Mouse (Mus musculus) kidney, embryonic 15.5 days (tissue): ENCODE results near the gene Cant1. TPM values are rescaled to one million over a fixed set of nuclear protein-coding genes. Genes with fewer than 3 reads are reported as not detected.
A peak's percentile ranks its signal among the peaks of the same experiment; 100 is the strongest.

Experiments
- ATAC-seq: fragments of 200-750 bp; cut with Nextera tagmentation; replicated peaks from 2 replicates; pipeline ENCODE4 v1.8.0; 2017; ENCODE audit warnings: moderate TSS enrichment; ENCODE audit not compliant: low FRiP score
- H3K27ac ChIP-seq: fragments of 300-500 bp; sonication (generic); 2 replicates; pipeline ENCODE4 v1.5.1; 2015; ENCODE audit warnings: mild to moderate bottlenecking, inconsistent platforms
- H3K27me3 ChIP-seq: fragments of 300-500 bp; sonication (generic); 2 replicates; pipeline ENCODE4 v1.6.1; 2015; ENCODE audit warnings: inconsistent platforms
- H3K36me3 ChIP-seq: fragments of 300-500 bp; sonication (generic); 2 replicates; pipeline ENCODE4 v1.6.1; 2015; ENCODE audit warnings: inconsistent platforms
- H3K4me1 ChIP-seq: fragments of 300-500 bp; sonication (generic); 2 replicates; pipeline ENCODE4 v1.6.1; 2015; ENCODE audit warnings: inconsistent platforms
- H3K4me2 ChIP-seq: fragments of 300-500 bp; sonication (generic); 2 replicates; pipeline ENCODE4 v1.6.1; 2015; ENCODE audit warnings: moderate library complexity, mild to moderate bottlenecking, inconsistent platforms
- H3K4me3 ChIP-seq: fragments of 300-500 bp; sonication (generic); replicated peaks from 2 replicates; pipeline ENCODE4 v1.5.1; 2015; ENCODE audit warnings: mild to moderate bottlenecking, inconsistent platforms
- H3K9ac ChIP-seq: fragments of 300-500 bp; sonication (generic); 2 replicates; pipeline ENCODE4 v1.6.1; 2015; ENCODE audit warnings: mild to moderate bottlenecking, inconsistent platforms
- H3K9me3 ChIP-seq: fragments of 300-500 bp; sonication (generic); replicated peaks from 2 replicates; pipeline ENCODE4 v1.6.1; 2016; ENCODE audit warnings: inconsistent platforms
- WGBS: fragments of 180-500 bp; shearing (Covaris S2); methylation state at CpG from one replicate; pipeline ENCODE4 v1.1.7; 2015; ENCODE audit warnings: mixed read lengths; 5-methylcytosine and 5-hydroxymethylcytosine counted together
- polyA plus RNA-seq: library from polyadenylated mRNA; unstranded; fragments of >200 nt; fragmentation: Nextera tagmentation; extraction: Ambion mirVana; gene quantifications from 2 replicates; pipeline ENCODE4 v1.2.1, GENCODE M21; 2015

Gene Cant1
- polyA plus RNA-seq, 1 experiment from 2014 or later, result 32.9 TPM

DNA sequence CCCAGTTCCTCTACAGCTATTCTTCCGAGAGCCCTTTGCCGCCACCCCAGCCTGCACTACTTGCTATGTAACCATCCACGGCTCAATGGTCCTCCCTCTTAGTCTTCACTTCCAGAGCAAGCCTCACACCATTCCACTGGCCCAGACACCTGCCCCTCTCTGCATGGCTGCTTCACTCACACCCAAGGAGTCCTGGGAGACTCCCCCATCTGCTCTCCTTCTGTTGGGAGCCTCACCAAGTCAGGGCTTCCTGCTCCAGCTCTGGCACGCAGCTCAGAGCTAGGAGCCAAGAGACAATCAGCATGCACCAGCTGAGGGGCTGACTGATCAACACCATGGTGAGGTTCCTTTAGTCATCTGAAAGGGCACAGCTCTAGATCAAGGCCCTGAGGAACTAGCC is 5.8 kb downstream of the Cant1 start:
- 0 out of 2 replicates have a peak overlapping the region, but pooled peaks have one; percentile 0 for H3K27ac ChIP-seq
- no peak overlapping the region for H3K4me3 ChIP-seq
- no peak overlapping the region for H3K4me2 ChIP-seq
- H3K9ac ChIP-seq, result no peak overlapping the region
- H3K36me3 ChIP-seq, result peaks cover 64% of the 10 kb centered on the region
- ATAC-seq, result no peak
- H3K4me1 ChIP-seq, result peaks cover 58% of the 10 kb centered on the region
- no peaks in the 10 kb centered on the region for H3K27me3 ChIP-seq
- no peaks in the 10 kb centered on the region for H3K9me3 ChIP-seq
- 68% methylated on average over 4 of the region's 4 CpGs for WGBS

- no peak overlapping the region for H3K4me3 ChIP-seq
- H3K4me1 ChIP-seq, result peaks cover 53% of the 10 kb centered on the region
- no peak overlapping the region for H3K4me2 ChIP-seq
- H3K36me3 ChIP-seq, result peaks cover 68% of the 10 kb centered on the region
- H3K27ac ChIP-seq, result no peak overlapping the region
- no peak for ATAC-seq
- H3K9me3 ChIP-seq, result no peaks in the 10 kb centered on the region
- no peaks in the 10 kb centered on the region for H3K27me3 ChIP-seq
- WGBS, result 82% methylated on average over 2 of the region's 2 CpGs
- H3K9ac ChIP-seq, result no peak overlapping the region
Measured at GRCm38 (mm10) chr11:118412601-118413000, 6.3 kb downstream of the Cant1 start.

DNA sequence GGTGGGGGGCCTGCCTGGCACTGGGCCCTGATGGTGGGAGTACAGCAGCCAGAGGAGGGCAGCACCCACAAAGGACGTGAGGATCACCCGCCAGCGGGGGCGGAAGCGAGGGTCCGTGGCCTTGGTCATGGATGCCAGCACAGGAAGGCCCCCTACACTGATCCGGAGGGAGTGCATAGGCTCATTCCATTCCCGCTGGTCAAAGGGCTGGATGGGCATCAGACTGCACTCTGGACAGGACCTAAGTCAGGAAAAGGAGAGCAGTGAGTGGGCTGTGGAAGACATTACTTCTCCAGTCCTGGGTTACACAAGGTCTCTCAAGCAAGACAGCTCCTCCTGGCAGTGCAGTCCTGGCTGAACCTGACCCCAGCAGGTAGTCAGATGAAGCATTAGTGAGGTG is 7.6 kb downstream of the Cant1 start:
- WGBS, result 58% methylated on average over 8 of the region's 8 CpGs
- no peak overlapping the region for H3K9ac ChIP-seq

GRCm38 (mm10) chr11:118410479-118410878 is 8.4 kb downstream of the Cant1 start:
- Histone ChIP-seq H3K9ac (no peak overlapping the region), H3K4me2 (no peak overlapping the region), H3K36me3 (peaks cover 78% of the 10 kb centered on the region), H3K4me3 (no peak overlapping the region), H3K4me1 (peaks cover 51% of the 10 kb centered on the region), H3K27ac (peak overlapping the region; percentile 78; the same call in 1 of the 2 replicates), H3K9me3 (no peaks in the 10 kb centered on the region), H3K27me3 (no peaks in the 10 kb centered on the region)
- 78% methylated on average over 10 of the region's 10 CpGs for WGBS
- ATAC-seq, result no peak

More for the DNA sequence above, 7.6 kb downstream of the Cant1 start:
- H3K27me3 ChIP-seq, result no peaks in the 10 kb centered on the region
- H3K27ac ChIP-seq, result peak overlapping the region; percentile 78
- H3K4me1 ChIP-seq, result peaks cover 49% of the 10 kb centered on the region
- H3K9me3 ChIP-seq, result no peaks in the 10 kb centered on the region
- ATAC-seq, result peak; percentile 65; the same call in 1 of the 2 replicates
- H3K36me3 ChIP-seq, result peaks cover 79% of the 10 kb centered on the region
- no peak overlapping the region for H3K4me2 ChIP-seq
- no peak overlapping the region for H3K4me3 ChIP-seq

DNA sequence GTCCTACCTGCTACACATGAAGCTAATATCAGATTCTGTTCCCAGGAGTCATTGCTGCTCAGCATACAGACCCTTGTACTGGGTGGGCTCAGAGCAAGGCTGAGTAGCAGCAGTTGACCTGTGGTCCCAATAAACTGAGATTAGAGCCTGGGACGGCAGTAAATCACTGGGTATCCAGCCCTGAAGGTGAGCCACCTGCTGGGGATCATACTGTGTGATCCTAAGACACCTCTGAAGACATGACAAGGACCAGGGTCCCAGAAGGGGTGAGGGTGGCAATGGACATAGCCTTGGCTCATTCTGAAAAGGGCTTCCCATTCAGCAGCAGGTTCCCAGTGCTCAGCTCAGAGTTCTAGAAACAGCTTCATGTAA is 8.8 kb downstream of the Cant1 start:
- Histone ChIP-seq H3K4me3 (no peak overlapping the region), H3K9me3 (no peaks in the 10 kb centered on the region), H3K4me2 (no peak overlapping the region), H3K27me3 (no peaks in the 10 kb centered on the region), H3K27ac (no peak overlapping the region), H3K9ac (no peak overlapping the region), H3K36me3 (peaks cover 74% of the 10 kb centered on the region), H3K4me1 (peaks cover 53% of the 10 kb centered on the region)
- 77% methylated on average over 1 of the region's 1 CpGs for WGBS
- ATAC-seq, result no peak

GRCm38 (mm10) chr11:118409106-118410072 is 9.5 kb downstream of the Cant1 start:
- ATAC-seq, result no peak
- Histone ChIP-seq H3K4me2 (no peak overlapping the region), H3K9ac (no peak overlapping the region), H3K27ac (no peak overlapping the region), H3K9me3 (no peaks in the 10 kb centered on the region), H3K4me3 (no peak overlapping the region), H3K27me3 (no peaks in the 10 kb centered on the region), H3K36me3 (peaks cover 68% of the 10 kb centered on the region), H3K4me1 (peaks cover 58% of the 10 kb centered on the region)
- WGBS, result 74% methylated on average over 12 of the region's 12 CpGs

DNA sequence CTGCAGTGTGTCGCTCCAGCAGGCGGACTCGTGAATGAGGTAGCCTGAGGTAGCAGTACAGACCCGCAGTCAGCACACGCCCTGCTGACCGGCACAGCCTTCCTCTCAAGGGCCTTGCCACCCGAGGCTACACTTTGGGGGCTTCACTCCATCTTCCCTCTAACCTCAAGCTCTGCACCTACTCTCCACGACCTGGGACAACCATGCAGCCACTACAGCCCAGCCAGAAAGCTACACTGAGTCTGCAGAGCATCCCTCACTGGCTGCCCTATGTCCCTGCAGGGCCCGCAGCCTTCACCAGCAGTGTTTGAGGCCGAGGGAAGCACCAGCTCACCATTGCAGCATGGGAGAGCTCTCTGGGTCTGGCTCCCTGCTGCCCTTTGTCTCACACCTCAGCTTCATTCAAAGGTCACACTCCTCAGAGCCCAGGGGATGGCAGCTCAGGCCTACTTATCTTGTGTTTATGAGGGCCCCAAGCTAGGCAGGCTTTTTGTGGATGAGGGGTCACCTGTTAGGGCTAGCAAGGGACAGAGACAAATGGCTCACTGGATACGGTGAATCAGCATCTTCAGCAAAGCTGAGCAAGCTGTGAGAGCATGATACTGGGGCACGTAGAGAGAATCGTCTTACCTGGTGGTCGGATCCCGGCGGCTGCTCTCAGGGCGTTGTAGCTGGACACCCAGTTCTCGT is 10.7 kb downstream of the Cant1 start:
- H3K4me3 ChIP-seq, result no peak overlapping the region
- ATAC-seq, result no peak
- 80% methylated on average over 18 of the region's 18 CpGs for WGBS
- no peaks in the 10 kb centered on the region for H3K9me3 ChIP-seq
- peaks cover 58% of the 10 kb centered on the region for H3K36me3 ChIP-seq
- peaks cover 55% of the 10 kb centered on the region for H3K4me1 ChIP-seq
- no peaks in the 10 kb centered on the region for H3K27me3 ChIP-seq
- H3K9ac ChIP-seq, result no peak overlapping the region
- H3K27ac ChIP-seq, result no peak overlapping the region
- H3K4me2 ChIP-seq, result no peak overlapping the region

- WGBS, result 78% methylated on average over 23 of the region's 23 CpGs
- Histone ChIP-seq H3K36me3 (peaks cover 58% of the 10 kb centered on the region), H3K9me3 (no peaks in the 10 kb centered on the region), H3K27ac (no peak overlapping the region), H3K4me3 (no peak overlapping the region), H3K4me1 (peaks cover 49% of the 10 kb centered on the region), H3K4me2 (no peak overlapping the region), H3K9ac (no peak overlapping the region), H3K27me3 (no peaks in the 10 kb centered on the region)
- no peak for ATAC-seq
Measured at GRCm38 (mm10) chr11:118407318-118407910, 11.5 kb downstream of the Cant1 start.

DNA sequence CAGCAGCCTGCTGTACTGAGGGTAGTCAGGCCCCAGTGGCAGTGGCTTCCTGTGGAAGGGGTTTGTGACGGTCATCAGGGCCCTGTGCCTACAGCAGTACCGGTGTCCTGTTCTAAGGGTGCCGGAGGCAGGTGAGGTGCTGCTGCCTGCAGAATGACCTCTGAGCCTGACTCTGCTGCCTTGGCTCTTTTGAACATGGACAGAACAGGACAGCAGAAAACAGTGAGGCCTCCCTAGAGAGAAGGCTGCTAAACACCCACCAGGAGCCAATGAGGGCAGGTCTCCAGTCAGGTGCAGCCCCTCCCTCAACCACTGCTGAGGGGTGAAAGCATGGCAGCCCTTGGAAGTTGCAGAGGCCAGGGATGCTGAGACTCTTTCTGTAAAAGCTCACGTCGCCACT is 12.4 kb downstream of the Cant1 start:
- 76% methylated on average over 5 of the region's 5 CpGs for WGBS
- Histone ChIP-seq H3K36me3 (peaks cover 58% of the 10 kb centered on the region), H3K4me1 (peaks cover 49% of the 10 kb centered on the region), H3K27me3 (no peaks in the 10 kb centered on the region), H3K4me2 (no peak overlapping the region), H3K9ac (no peak overlapping the region), H3K9me3 (no peaks in the 10 kb centered on the region), H3K27ac (peak overlapping the region; percentile 70), H3K4me3 (no peak overlapping the region)
- ATAC-seq, result no peak

DNA sequence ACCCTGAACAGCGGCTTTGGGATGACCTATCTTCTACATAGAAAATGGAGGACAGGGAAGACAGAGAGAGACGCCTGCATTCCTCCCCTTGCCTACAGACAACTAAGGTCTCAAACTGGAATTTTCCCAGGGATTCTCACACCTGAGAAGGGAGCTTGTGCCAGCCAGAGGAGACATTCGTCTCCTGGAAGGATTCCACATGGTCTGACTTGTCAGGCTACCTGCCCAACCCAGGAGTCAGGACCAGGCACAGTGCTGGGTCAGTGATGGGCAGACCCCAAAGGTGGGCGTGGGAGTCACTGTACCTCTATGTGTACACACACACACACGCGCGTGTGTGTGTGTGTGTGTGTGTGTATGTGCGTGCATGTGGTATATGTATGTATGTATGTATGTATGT is 13.6 kb downstream of the Cant1 start:
- 88% methylated on average over 8 of the region's 8 CpGs for WGBS
- ATAC-seq, result no peak

DNA sequence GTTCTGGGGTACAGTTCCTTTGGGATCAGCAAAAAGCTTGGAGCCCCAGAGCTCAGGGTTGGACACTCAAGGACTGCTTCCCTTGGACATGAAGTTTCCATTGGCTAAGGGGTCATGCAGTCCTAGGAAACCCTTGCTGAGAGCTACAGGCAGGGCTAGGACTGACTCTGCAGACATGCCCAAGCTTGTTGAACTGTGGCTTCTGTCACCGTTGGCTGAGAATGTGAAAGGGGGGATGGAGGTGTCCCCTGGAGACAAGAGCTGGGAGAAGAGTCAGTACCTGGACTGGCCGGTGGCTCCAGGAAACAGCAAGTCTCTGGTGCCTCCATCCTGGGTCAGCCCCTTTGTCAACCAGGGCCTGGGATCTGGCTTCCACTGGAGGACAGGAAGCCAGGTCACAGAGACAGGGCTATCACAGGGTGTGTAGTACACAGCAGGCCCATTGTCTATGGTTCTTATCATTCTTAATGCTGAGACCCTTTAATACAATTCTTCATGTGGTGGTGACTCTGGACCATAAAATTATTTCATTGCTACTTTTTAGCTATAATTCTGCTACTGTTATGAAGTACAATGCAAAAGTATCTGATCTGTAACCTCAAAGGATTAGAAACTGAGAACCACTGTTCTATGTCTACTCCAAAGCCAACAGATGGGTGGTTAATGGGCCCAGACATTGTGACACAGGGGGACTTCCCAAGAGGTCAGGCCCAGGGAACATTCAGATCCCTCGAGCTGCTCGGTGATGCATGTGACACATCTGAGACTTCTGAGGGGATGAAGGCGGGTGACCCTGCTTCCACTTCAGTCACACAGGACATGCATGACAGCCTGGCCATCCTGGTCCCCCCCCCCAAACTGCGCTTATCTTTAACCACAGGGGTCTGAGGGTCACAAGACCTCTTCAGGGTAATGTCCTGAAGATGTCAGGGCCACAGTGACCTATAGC is 14.7 kb downstream of the Cant1 start:
- Histone ChIP-seq H3K4me1 (peaks cover 53% of the 10 kb centered on the region), H3K27ac (peak overlapping the region; percentile 7), H3K27me3 (no peaks in the 10 kb centered on the region), H3K9me3 (no peaks in the 10 kb centered on the region), H3K4me2 (no peak overlapping the region), H3K4me3 (no peak overlapping the region), H3K9ac (no peak overlapping the region), H3K36me3 (peaks cover 36% of the 10 kb centered on the region)
- 43% methylated on average over 6 of the region's 6 CpGs for WGBS
- ATAC-seq, result peak; percentile 13; the same call in 1 of the 2 replicates

More for the DNA sequence above, 13.6 kb downstream of the Cant1 start:
- peaks cover 49% of the 10 kb centered on the region for H3K4me1 ChIP-seq
- H3K9me3 ChIP-seq, result no peaks in the 10 kb centered on the region
- H3K36me3 ChIP-seq, result peaks cover 47% of the 10 kb centered on the region
- no peak overlapping the region for H3K27ac ChIP-seq
- no peak overlapping the region for H3K4me2 ChIP-seq
- H3K9ac ChIP-seq, result no peak overlapping the region
- H3K27me3 ChIP-seq, result no peaks in the 10 kb centered on the region
- no peak overlapping the region for H3K4me3 ChIP-seq
